Mouse (Mus musculus) gonadal fat pad, adult 2 months (tissue): ENCODE measurements around the gene Vmn1r137. TPM values are rescaled to one million over a fixed set of nuclear protein-coding genes. Genes with fewer than 3 reads are reported as not detected.
"Not testable (repeated sequence)": the region's sequence is repeated elsewhere in the genome, so short reads cannot be mapped to it uniquely, and the experiment has no call there.

Source experiments
- DNase-seq: peaks from one replicate; pipeline ENCODE4 v3.0.0-alpha.2; 2012; ENCODE audit warnings: low read depth
- polyA plus RNA-seq: library from polyadenylated mRNA; depleted of rRNA; stranded (reverse); fragments of >200 nt; gene quantifications from 2 replicates; pipeline ENCODE4 v1.2.3, GENCODE M21; 2012; rRNA removed

The Vmn1r137 gene
- not detected in 2 replicates for polyA plus RNA-seq

GRCm38 (mm10) chr7:21994287-21994686 is at the start of gene Vmn1r137:
Gene Vmn1r137, plus strand, starts transcription at chr7:21994587.
- DNase-seq: not testable (repeated sequence)

GRCm38 (mm10) chr7:22028797-22029196 is 34.4 kb downstream of the Vmn1r137 start, which contains the start of gene Vmn1r138:
Gene Vmn1r138, minus strand, starts transcription at chr7:22028897.
- DNase-seq: not testable (repeated sequence)

Other genes with a start within 250 kb of the Vmn1r137 start
- not detected in 2 replicates for gene Gm4175, start 233.1 kb upstream of the Vmn1r137 start, polyA plus RNA-seq
- not detected in 2 replicates for gene Gm4177, start 197.9 kb upstream of the Vmn1r137 start, polyA plus RNA-seq
- not detected in 2 replicates for gene Vmn1r135, start 162.2 kb upstream of the Vmn1r137 start, polyA plus RNA-seq
- gene Gm5725, start 150.3 kb upstream of the Vmn1r137 start, polyA plus RNA-seq: not detected in 2 replicates
- not detected in 2 replicates for gene Gm5891, start 73.3 kb upstream of the Vmn1r137 start, polyA plus RNA-seq
- gene Vmn1r138, start 34.3 kb downstream of the Vmn1r137 start, polyA plus RNA-seq: not detected in 2 replicates
- not detected in 2 replicates for gene Gm6176, start 61.7 kb downstream of the Vmn1r137 start, polyA plus RNA-seq
- gene Vmn1r139, start 74.5 kb downstream of the Vmn1r137 start, polyA plus RNA-seq: not detected in 2 replicates
- not detected in 2 replicates for gene Gm16451, start 123.7 kb downstream of the Vmn1r137 start, polyA plus RNA-seq
- gene Gm10666, start 140.2 kb downstream of the Vmn1r137 start, polyA plus RNA-seq: not detected in 2 replicates
- gene Vmn1r142, start 169.4 kb downstream of the Vmn1r137 start, polyA plus RNA-seq: not detected in 2 replicates
- gene Vmn1r143, start 194.8 kb downstream of the Vmn1r137 start, polyA plus RNA-seq: not detected in 2 replicates
- gene Gm8653, start 206.7 kb downstream of the Vmn1r137 start, polyA plus RNA-seq: not detected in 2 replicates
- gene Gm8453, start 234.9 kb downstream of the Vmn1r137 start, polyA plus RNA-seq: not detected in 2 replicates